Mouse (Mus musculus) heart, postnatal 10 days (tissue): ENCODE data around the gene Cst6. TPM values are rescaled to one million over a fixed set of nuclear protein-coding genes. Genes with fewer than 3 reads are reported as not detected.

Source experiments
- DNase-seq, 2 experiments: peaks; one replicate each; pipeline ENCODE4 v3.0.0; 2021
- intact Hi-C: fragments of 180-260 bp; cut with DNase I; formaldehyde crosslinking; loops from one replicate; pipeline ENCODE4 v1.15.1; 2025
- total RNA-seq, 2 experiments: library from RNA; stranded (reverse); gene quantifications; 2 replicates each; pipeline ENCODE4 v1.2.3; 2021

Cst6 gene
- total RNA-seq, 2 experiments from 2014 or later = 2.6 to 3.1 TPM

DNA sequence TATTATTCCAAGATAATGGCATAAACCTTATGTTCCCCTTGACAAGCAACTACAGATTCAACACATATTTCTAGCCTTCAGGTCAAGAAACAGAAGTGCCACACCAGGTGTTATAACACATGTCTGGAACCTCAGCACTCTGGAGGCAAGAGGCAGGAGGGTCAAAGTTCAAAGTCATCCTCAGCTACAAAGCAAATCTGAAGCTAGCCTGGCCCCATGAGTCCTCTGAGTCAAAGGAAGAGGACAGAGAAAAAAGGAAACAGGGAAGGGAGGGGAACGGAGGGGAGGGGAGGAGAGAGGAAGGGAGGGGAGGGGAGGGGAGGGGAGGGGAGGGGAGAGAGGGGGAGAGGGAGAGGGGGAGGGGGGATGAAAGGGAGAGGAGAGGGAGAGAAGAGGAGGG is 6.7 kb upstream of the Cst6 start:
- intact Hi-C loops = no loop called here
- DNase-seq = no peak

DNA sequence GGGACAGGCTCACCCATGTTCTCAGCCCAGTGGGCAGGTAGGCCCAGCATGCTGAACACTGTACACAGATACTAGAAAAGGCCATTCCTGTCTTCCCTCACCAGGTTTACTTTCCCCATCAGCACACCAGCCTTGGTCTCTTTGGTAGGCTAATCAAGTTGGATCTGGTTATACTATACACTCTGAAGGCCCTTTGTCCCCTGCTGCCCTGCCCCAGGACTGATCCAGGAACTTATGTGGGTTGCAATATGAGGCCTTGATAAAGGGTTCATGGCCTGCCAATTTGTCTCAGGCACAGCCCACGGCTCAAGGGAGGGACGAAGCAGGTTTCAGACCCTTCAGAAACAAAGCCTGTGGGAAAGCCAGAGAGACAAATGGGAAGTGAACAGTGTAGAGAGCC is 4.2 kb upstream of the Cst6 start:
- intact Hi-C loops = no loop called here
- no peak for DNase-seq

DNA sequence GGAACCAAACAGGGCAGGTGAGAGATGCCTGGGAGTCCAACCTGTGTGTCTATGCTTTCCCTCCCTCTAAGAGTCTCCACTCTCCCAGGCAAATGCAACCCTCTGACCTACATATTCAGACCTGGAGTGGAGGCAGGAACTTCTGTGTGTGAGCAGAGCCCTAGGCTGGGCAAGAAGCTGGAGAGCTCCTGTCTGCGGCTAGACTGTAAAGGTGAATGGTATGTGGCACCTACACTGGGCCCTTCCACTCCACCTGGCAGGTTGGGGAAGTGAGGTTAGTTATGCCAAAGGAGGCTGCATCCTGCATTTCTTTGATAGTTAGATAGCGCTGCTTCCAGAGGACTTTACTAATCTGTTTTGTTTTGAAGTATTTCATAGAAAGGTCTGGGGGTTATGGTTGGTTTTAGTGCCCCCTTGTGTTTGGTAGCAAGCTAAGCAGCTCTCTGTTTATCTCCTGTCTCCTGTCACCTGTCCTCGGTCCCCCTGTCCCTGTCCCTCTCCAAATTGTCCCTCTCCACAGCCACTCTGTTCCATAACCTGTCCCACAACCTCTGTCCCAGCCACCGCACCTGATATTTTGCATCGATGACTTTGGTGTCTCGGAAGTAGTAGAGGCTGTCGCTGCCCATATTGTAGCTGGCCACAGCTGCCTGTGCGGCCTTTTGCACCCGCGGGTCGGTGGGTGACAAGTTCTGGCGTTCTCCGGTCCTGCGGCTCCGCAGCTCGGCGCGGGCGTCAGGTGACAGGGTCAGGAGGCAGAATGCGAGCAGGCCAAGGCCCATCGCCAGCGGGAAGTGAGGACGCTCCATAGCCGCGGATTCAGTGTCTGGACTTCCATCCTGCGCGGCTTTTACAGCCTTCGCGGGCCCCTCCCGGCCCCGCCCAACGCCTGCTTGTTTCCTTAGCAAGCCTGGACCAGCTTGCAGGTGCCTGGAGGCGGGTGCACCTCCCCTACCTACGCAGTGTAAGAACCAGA is 560 bp downstream of the Cst6 start:
- intact Hi-C loops = loop anchor here (1.0 to 5.0 kb wide), 3 partner anchors 11 to 157 kb away; no protein-coding TSS in a partner anchor
- DNase-seq = peak; percentile 35 to 46

DNA sequence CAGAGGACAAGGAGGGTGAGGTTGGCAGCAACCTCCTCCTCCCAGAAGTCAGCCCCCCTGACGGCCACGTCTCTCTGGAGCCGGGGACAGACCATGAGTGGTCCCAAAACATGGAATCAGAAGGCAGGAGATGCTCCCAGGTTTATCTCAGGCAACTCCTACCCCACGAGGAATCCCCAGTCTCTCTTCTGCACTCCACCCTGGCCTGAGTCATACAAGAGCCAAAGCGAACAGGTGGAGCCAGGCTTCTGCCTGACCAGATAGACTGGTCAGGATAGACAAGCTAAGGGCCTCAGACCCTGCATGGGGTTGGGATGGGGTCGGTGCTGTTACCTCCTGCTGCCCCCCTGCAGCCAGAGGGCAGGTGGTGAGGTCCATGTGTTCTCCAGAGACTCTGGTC is 1.3 kb downstream of the Cst6 start:
- intact Hi-C loops = loop anchor here (1.0 to 5.0 kb wide), 3 partner anchors 10 to 156 kb away; no protein-coding TSS in a partner anchor
- no peak for DNase-seq

DNA sequence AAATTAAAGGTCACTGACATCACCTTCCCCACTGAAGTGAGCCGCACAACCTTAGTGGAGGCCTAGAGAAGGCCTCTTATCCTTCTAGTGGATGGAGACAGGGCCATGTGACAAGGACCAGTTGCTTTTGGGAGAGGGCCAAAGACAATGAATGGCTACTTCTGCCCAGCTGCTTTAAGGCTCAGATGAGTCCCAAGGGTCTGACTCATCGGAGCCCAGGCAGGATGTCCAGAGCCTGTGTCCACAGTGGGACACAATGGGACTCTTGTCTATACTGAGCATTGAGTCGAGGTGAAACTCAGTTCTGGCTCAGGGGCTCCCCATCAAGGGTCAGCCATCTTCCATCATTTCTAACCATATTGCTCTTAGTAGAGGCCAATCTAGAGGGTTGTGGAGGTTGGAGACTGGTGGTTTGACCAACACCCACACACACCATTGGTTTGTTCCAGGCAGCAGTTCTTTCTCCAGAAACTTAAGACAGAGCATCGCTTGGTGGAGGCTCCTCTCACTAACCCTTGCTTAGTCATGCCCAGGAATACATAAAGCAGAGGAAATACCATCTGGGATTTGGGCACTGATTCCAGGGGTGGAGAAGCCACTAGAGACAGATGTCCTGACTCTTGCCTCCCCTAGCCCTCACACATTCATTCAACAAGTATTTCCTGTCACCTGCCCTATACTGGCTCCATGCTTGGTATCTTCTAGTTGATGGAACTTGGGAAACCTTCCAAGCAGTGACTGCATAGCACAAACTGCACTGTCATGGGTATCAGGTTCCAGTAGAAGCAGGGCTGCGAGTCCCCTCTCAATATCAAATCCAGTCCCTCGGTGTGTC is 3.9 kb downstream of the Cst6 start:
- intact Hi-C loops = loop anchor here (2.0 to 5.0 kb wide), 2 partner anchors 49 to 153 kb away; no protein-coding TSS in a partner anchor
- DNase-seq = peak; percentile 72 to 78

DNA sequence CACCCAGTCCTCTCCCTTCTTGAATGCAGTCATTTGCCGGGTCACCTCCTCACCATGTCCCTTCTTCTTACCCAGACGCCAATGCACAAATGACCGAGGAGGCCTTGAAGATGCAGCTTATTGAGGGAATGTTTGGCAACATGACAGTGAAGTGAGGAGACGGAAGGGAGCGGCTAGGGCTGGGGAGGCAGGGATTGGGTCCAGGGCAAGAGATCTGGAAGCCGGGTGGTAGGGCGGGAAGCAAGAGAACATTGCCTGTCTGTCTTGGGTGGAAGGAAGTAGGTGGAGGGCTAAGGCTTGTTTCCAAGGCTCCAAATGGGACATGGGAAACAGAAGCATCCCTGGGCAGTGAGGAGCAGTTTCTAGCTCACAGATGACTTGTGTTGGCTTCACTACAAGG is 8.0 kb downstream of the Cst6 start:
- peak; percentile 25 to 43 for DNase-seq
- intact Hi-C loops = no loop called here

DNA sequence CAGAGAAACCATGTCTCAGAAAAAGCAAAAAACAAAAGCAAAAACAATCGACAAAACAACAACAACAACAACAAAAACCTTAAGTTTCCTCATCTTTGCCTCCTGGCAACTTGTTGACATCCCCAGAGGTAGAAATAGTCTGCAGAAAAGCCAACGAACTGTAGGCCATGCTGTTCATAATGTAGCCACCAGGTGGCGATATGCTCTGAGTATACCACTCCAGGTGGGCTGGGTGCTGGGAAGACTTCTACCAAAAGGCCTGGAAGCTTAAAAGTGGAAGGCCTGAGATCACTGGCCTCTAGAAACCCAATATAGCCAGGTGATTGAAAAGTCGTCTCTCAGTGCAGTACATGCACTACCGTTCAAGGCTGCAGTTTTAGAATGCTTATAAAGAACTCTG is 11.4 kb downstream of the Cst6 start:
- intact Hi-C loops = loop anchor here (1.0 kb wide), 1 partner anchor 10 kb away; no protein-coding TSS in a partner anchor
- DNase-seq = peak; percentile 79 to 91

DNA sequence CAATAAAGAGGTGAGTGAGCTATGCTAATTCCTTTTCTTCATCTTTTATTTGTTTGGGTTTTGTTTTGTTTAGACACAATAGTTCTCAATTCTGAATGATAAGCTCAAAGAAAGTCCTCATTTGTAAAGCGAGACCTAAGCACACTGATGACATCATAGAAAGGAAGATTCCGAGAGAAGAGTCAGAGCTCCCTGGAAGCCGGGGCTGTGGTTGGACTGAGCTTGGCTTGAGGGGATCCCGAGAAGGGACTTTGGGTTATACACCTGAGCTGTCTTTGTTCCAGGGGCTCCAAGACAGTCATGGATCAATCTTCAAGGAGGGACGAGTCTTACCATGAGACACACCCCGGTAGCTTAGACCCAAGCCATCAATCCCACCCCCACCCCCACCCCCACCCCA is 13.9 kb downstream of the Cst6 start, which contains the start of gene Catsper1:
Gene Catsper1 (plus strand): TSS at position 301 of the 400 bp plus-strand sequence.
- intact Hi-C loops = no loop called here
- DNase-seq = no peak

DNA sequence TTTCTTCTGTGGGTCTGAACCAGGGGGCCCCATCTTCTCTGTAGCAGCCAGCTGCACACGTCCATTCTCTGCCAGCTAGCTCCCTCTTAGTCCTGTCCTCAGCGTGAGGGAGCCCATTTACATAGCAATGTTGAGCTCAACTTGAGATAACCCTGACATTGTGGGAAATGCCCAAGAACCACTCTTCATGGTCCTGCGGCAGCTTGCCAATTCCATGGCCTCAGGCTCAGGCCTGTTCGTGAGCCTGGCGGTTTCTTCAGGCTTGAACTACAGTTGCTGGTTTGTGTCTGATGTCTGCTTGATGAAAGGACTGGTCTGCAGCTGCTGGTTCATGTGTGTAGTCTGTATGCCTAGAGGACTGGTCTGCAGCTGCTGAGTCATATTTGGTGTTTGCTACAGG is 14.6 kb downstream of the Cst6 start:
- intact Hi-C loops = no loop called here
- no peak for DNase-seq

DNA sequence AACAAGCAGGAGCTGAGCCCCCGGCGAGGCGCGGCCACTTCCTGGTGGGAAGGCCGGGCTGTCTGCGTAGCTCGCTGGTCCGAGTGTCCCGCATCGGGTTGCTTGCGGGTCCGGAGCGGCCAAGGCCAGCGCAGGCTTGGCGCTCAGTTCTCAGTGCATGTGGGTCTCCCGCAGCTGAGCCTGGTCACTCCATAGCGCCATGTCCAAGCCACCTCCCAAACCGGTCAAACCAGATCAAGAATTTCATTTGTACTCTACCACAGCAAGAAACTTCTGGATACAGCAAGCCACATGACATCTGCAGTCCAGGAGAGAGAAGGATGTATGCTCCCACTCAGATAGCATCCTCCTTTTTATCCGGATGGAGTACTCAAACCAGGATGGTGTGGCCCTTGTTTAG is 21.4 kb downstream of the Cst6 start:
- intact Hi-C loops = loop anchor here (5.0 kb wide), 1 partner anchor 131 kb away; no protein-coding TSS in a partner anchor
- no peak for DNase-seq

DNA sequence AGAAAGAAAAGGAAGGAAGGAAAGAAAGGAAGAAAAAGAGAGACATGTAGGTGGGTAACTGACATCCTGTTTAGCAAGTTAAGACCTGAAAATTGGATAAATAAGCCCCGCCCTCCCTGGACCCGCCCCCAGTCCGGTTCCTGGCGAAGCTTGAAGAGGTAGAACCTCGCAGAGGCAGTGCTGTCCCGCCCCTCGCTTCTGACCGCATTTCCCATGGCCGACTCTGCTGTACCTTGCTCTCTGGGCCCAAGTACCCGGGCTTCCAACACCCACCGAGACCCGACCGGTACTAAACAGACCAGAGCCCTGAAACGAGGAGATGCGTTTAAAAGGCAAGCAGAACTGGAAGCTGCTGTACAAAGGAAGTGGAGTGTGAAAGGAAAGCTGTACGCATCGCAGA is 25.6 kb downstream of the Cst6 start:
- no peak for DNase-seq
- intact Hi-C loops = no loop called here

DNA sequence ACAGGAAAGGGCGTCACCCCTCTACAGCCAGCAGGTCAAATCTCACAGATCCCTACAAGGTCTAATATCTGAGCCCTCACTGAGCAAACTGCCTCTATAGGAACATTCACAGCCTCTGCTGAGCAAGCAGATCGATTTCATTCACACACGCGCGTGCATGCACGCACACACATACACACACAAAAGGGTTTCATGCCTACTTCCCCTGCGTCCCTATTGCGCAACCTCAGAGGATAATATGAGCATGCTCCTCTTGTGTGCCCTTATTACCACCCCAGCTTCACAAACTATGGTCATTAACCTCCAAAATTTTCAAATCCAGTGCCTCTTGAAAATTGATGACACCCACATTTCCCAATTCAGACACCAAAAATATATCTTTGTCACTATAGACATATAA is 36.2 kb downstream of the Cst6 start:
- intact Hi-C loops = no loop called here
- DNase-seq = no peak

DNA sequence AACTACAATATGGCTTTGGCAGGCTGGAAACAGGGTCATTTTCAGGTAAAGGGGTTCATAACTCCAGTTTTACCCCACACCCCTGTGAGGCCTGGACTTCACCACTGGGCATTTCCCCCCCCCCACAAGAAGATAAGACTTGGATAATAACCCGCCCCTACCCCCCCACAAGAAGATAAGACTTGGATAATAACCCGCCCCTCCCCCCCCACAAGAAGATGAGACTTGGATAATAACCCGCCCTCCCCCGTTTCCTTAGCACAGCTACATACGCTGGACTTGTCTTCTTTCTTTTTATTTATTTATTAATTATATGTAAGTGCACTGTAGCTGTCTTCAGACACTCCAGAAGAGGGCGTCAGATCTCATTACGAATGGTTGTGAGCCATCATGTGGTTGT is 40.3 kb downstream of the Cst6 start:
- intact Hi-C loops = no loop called here
- no peak for DNase-seq

DNA sequence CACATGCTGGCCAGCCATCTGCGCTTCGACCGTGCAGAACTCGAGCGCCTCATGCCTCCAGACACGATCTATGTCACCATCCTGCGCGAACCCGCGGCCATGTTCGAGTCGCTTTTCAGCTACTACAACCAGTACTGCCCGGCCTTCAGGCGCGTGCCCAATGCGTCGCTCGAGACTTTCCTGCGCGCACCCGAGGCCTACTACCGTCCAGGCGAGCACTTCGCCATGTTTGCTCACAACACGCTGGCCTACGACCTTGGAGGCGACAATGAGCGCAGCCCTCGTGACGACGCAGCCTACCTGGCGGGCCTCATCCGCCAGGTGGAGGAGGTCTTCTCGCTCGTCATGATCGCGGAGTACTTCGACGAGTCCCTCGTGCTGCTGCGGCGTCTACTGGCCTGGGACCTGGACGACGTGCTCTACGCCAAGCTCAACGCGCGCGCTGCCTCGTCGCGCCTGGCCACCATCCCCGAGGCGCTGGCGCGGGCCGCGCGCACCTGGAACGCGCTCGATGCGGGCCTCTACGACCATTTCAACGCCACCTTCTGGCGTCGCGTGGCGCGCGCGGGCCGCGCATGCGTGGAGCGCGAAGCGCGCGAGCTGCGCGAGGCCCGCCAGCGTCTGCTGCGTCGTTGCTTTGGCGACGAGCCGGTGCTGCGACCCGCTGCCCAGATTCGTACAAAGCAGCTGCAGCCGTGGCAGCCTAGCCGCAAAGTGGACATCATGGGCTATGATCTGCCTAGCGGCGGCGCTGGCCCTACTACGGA is 42.2 kb downstream of the Cst6 start:
- intact Hi-C loops = no loop called here
- peak in 1 of 2 experiments; percentile 35 for DNase-seq

DNA sequence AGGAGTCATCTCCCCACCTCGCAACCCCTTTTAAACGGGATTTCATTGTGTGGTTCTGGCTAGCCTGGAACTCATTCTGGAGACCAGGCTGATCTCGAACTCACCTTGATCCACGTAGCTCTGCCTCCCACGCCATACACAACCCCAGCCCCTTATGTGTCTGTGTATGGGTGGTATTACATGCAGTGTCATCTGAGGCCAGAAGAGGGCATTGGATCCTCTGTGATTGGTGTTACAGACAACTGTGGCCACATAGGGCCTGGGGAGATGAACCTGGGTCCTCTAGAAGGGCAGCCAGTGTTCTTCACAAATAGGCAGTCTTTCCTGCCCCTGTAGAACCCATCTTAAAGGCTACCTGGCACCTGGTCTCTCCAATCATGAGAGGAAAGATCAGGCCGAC is 43.1 kb downstream of the Cst6 start:
- intact Hi-C loops = no loop called here
- peak in 1 of 2 experiments; percentile 21 for DNase-seq

DNA sequence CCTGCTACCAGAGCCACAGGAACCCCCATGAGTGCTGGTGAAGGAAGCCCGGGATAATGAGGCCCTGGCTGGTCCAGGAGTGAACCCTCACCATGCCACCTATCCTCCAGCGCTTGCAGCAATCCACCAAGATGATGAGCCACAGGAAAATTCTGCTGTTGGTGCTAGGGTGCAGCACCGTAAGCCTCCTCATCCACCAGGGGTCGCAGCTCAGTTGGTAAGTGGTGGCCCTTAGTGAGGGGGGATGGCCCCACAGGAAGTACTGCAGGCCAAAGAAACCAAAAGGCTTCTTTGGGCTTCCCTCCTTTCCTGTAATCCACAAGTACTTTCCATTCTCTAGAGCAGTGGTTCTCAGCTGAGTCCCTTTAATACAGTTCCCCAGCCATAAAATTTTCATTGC is 46.9 kb downstream of the Cst6 start:
- peak; percentile 60 to 78 for DNase-seq
- intact Hi-C loops = loop anchor here (1.0 kb wide), 1 partner anchor 46 kb away; no protein-coding TSS in a partner anchor

DNA sequence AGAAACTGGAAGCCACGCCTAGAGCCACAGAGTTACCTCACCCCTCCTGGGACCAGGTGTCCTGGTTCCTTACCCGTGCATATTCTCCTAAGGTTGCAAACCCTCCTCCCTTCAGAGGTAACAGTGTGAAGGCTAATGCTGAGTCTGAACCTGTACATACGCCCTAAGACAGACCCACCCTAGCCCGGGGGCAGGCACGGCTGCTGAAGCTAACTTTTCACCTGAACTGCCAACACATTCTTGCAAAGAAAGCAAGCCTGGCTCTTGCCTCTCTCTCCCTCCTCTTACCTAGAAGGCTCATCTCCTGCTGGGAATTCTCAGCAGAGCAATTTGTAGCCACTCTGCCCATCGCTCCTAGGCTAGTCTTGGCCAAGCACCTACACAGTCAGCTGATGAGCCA is 48.8 kb downstream of the Cst6 start:
- DNase-seq = no peak
- intact Hi-C loops = no loop called here

DNA sequence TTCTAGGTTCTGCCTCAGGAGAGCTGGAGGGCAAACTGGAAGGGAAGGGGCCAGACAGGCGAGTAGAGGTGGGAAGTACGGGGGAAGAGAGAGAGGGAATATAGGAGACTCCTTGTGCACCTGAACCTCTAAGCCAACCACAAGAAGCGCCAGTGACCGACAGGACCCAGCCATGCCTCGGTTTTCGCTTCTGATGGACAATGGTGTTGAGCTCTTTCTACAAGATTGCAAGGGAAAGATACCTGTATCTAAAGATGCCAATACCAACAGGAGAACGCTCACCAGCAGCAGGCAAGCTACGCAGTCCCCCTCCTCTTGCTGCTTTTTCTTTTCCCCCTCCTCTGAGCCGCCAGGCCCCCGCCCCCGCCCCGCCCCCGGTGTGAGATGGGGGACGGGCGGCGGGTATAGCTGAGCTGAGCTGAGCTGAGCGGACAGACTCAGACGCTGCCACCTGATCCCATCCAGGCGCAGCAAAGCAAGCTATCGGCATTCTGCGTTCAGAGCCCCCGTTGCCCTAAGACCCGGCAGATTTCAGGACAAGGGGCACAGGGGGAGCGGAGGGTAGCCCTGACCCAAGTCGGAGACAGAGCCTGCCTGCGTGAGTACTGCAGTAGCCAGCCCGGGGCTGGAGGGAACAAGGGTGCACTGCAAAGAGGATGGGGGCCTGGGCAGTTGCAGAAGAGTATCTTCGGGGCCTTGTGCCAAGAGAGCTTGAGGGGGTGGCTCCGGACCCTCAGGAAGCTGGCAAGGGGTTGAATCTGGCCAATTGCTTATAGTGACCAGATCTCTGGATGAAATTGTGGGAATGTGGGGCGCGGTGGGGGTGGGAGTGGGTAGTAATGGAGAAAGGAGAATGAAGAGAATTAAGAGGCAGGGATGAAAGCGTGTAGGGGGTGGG is 51.2 kb downstream of the Cst6 start, which contains the start of gene Gal3st3:
Gene Gal3st3 (plus strand): TSS at position 429 of the 898 bp plus-strand sequence.
- peak in 1 of 2 experiments; percentile 19 for DNase-seq
- intact Hi-C loops = loop anchor here (2.0 kb wide), 1 partner anchor 49 kb away; no protein-coding TSS in a partner anchor

DNA sequence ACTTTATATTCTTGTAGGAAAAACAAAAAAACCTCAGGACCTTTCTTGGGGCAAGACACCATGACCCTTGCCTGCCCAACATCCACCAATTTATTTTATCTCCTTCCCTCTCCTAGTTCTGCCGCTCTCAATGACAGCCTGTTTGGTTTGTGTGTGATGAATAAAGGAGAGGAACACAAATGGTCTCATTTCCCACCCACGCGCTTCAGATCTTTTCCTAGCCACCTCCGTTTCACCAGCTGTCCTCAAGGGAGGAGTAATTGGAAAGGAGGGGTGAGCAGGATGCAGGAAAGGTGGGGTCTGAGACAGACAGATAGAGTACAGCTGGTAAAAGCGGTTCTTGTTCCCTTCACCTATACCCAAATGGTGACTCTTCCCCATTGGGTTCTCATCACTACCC is 52.7 kb downstream of the Cst6 start:
- intact Hi-C loops = loop anchor here (2.0 kb wide), 1 partner anchor 50 kb away; no protein-coding TSS in a partner anchor
- DNase-seq = no peak
